Mouse (Mus musculus) E14TG2a.4 (cell line): ENCODE data around the gene Pde4dip.

ENCODE experiments used
- CTCF ChIP-seq: conservative IDR thresholded peaks from 2 replicates; pipeline ENCODE4 v1.5.1; 2014; ENCODE audit warnings: low read length
- NANOG ChIP-seq: IDR thresholded peaks from 2 replicates; pipeline ENCODE4 v1.6.1; 2014; ENCODE audit warnings: borderline replicate concordance, low read length, mixed read lengths
- POU5F1 ChIP-seq: IDR thresholded peaks from 2 replicates; pipeline ENCODE4 v1.6.1; 2014; ENCODE audit warnings: low read length, borderline replicate concordance

GRCm38 (mm10) chr3:97735575-97735974, 152.9 kb downstream of the Pde4dip start:
- TF ChIP-seq CTCF (no peak), POU5F1 (no peak), NANOG (no peak)
